Mouse (Mus musculus) heart, embryonic 13.5 days (tissue): ENCODE data around the gene March2. TPM values are rescaled to one million over a fixed set of nuclear protein-coding genes. Genes with fewer than 3 reads are reported as not detected.

ENCODE experiments used
- ATAC-seq: fragments of 200-750 bp; cut with Nextera tagmentation; 2 replicates; pipeline ENCODE4 v1.8.0; 2017; ENCODE audit warnings: moderate TSS enrichment; ENCODE audit not compliant: insufficient number of reproducible peaks, low FRiP score, low TSS enrichment; ENCODE audit errors: extremely low read depth
- H3K27ac ChIP-seq: fragments of 300-500 bp; sonication (generic); replicated peaks from 2 replicates; pipeline ENCODE4 v1.5.1; 2015; ENCODE audit warnings: moderate library complexity, mild to moderate bottlenecking, inconsistent platforms
- H3K27me3 ChIP-seq: fragments of 300-500 bp; sonication (generic); replicated peaks from 2 replicates; pipeline ENCODE4 v1.6.1; 2015; ENCODE audit warnings: mild to moderate bottlenecking, inconsistent platforms
- H3K36me3 ChIP-seq: fragments of 300-500 bp; sonication (generic); 2 replicates; pipeline ENCODE4 v1.6.1; 2015; ENCODE audit warnings: mild to moderate bottlenecking, inconsistent platforms
- H3K4me1 ChIP-seq: fragments of 300-500 bp; sonication (generic); 2 replicates; pipeline ENCODE4 v1.6.1; 2015; ENCODE audit warnings: inconsistent platforms
- H3K4me2 ChIP-seq: fragments of 300-500 bp; sonication (generic); 2 replicates; pipeline ENCODE4 v1.6.1; 2015; ENCODE audit warnings: inconsistent platforms, mild to moderate bottlenecking, moderate library complexity
- H3K4me3 ChIP-seq: fragments of 300-500 bp; sonication (generic); 2 replicates; pipeline ENCODE4 v1.5.1; 2015; ENCODE audit warnings: moderate library complexity, mild to moderate bottlenecking, inconsistent platforms
- H3K9ac ChIP-seq: fragments of 300-500 bp; sonication (generic); 2 replicates; pipeline ENCODE4 v1.6.1; 2015; ENCODE audit warnings: inconsistent platforms, mild to moderate bottlenecking, moderate library complexity
- H3K9me3 ChIP-seq: fragments of 300-500 bp; sonication (generic); 2 replicates; pipeline ENCODE4 v1.6.1; 2016; ENCODE audit warnings: inconsistent platforms
- WGBS: fragments of 180-500 bp; shearing (Covaris S2); methylation state at CpG from one replicate; pipeline ENCODE4 v1.1.7; 2015; ENCODE audit warnings: mixed read lengths; 5-methylcytosine and 5-hydroxymethylcytosine counted together
- polyA plus RNA-seq: library from polyadenylated mRNA; unstranded; fragments of >200 nt; fragmentation: Nextera tagmentation; extraction: Ambion mirVana; gene quantifications from 2 replicates; pipeline ENCODE4 v1.2.1, GENCODE M21; 2015

Gene March2
- polyA plus RNA-seq, 1 experiment from 2014 or later: 83.7 TPM

GRCm38 (mm10) chr17:33717246-33717645 is 1.2 kb downstream of the March2 start:
- Histone ChIP-seq H3K27ac (no peak overlapping the region), H3K9ac (peak overlapping the region; percentile 30; the same call in 1 of the 2 replicates)

GRCm38 (mm10) chr17:33714779-33715178 is 3.7 kb downstream of the March2 start:
- peak overlapping the region; percentile 69 for H3K4me2 ChIP-seq
- no peak overlapping the region for H3K9ac ChIP-seq
- 43% methylated on average over 1 of the region's 1 CpGs for WGBS
- H3K27me3 ChIP-seq: no peaks in the 10 kb centered on the region
- no peak for ATAC-seq
- H3K36me3 ChIP-seq: peaks cover 20% of the 10 kb centered on the region
- H3K9me3 ChIP-seq: peaks cover 9% of the 10 kb centered on the region; the same call in 1 of the 2 replicates
- H3K4me3 ChIP-seq: peak overlapping the region; percentile 1; the same call in 1 of the 2 replicates
- peaks cover 10% of the 10 kb centered on the region for H3K4me1 ChIP-seq
- no peak overlapping the region for H3K27ac ChIP-seq

More at GRCm38 (mm10) chr17:33717246-33717645, 1.2 kb downstream of the March2 start:
- peak overlapping the region; percentile 68 for H3K4me3 ChIP-seq
- peak overlapping the region; percentile 69 for H3K4me2 ChIP-seq
- WGBS: 100% methylated on average over 1 of the region's 1 CpGs
- H3K36me3 ChIP-seq: 0 out of 2 replicates have a peak, but pooled peaks cover 3% of the 10 kb centered on the region
- no peak for ATAC-seq
- peaks cover 10% of the 10 kb centered on the region for H3K4me1 ChIP-seq
- no peaks in the 10 kb centered on the region for H3K9me3 ChIP-seq
- H3K27me3 ChIP-seq: no peaks in the 10 kb centered on the region

GRCm38 (mm10) chr17:33713271-33713670 is 5.2 kb downstream of the March2 start:
- no peaks in the 10 kb centered on the region for H3K27me3 ChIP-seq
- H3K36me3 ChIP-seq: peaks cover 34% of the 10 kb centered on the region
- H3K27ac ChIP-seq: peak overlapping the region; percentile 31
- ATAC-seq: peak; percentile 51; the same call in 1 of the 2 replicates
- peak overlapping the region; percentile 20; the same call in 1 of the 2 replicates for H3K4me3 ChIP-seq
- peak overlapping the region; percentile 69 for H3K4me2 ChIP-seq
- H3K4me1 ChIP-seq: peaks cover 10% of the 10 kb centered on the region
- WGBS: 32% methylated on average over 5 of the region's 5 CpGs
- H3K9ac ChIP-seq: no peak overlapping the region
- H3K9me3 ChIP-seq: peaks cover 9% of the 10 kb centered on the region; the same call in 1 of the 2 replicates

- Histone ChIP-seq H3K9ac (no peak overlapping the region), H3K9me3 (peaks cover 9% of the 10 kb centered on the region; the same call in 1 of the 2 replicates), H3K27me3 (no peaks in the 10 kb centered on the region), H3K27ac (no peak overlapping the region), H3K4me1 (peaks cover 7% of the 10 kb centered on the region), H3K4me2 (peak overlapping the region; percentile 10; the same call in 1 of the 2 replicates), H3K4me3 (no peak overlapping the region), H3K36me3 (peaks cover 61% of the 10 kb centered on the region)
- WGBS: 79% methylated on average over 3 of the region's 3 CpGs
- ATAC-seq: no peak
Observed at GRCm38 (mm10) chr17:33709834-33710233, 8.6 kb downstream of the March2 start.

GRCm38 (mm10) chr17:33703091-33703490 is 15.4 kb downstream of the March2 start:
- ATAC-seq: no peak
- Histone ChIP-seq H3K36me3 (peaks cover 80% of the 10 kb centered on the region), H3K27ac (no peak overlapping the region), H3K9ac (no peak overlapping the region), H3K27me3 (no peaks in the 10 kb centered on the region), H3K4me1 (no peaks in the 10 kb centered on the region), H3K9me3 (no peaks in the 10 kb centered on the region), H3K4me2 (no peak overlapping the region), H3K4me3 (no peak overlapping the region)
- 84% methylated on average over 9 of the region's 9 CpGs for WGBS

GRCm38 (mm10) chr17:33702178-33702577 is 16.3 kb downstream of the March2 start:
- Histone ChIP-seq H3K9me3 (no peaks in the 10 kb centered on the region), H3K27me3 (no peaks in the 10 kb centered on the region), H3K4me2 (no peak overlapping the region), H3K9ac (no peak overlapping the region), H3K4me1 (no peaks in the 10 kb centered on the region), H3K27ac (no peak overlapping the region), H3K36me3 (peaks cover 82% of the 10 kb centered on the region), H3K4me3 (no peak overlapping the region)
- no peak for ATAC-seq
- 61% methylated on average over 1 of the region's 1 CpGs for WGBS

GRCm38 (mm10) chr17:33695471-33695870 is 23.0 kb downstream of the March2 start:
- Histone ChIP-seq H3K4me2 (no peak overlapping the region), H3K36me3 (peaks cover 76% of the 10 kb centered on the region), H3K27me3 (no peaks in the 10 kb centered on the region), H3K4me3 (no peak overlapping the region), H3K9me3 (no peaks in the 10 kb centered on the region), H3K27ac (no peak overlapping the region), H3K9ac (no peak overlapping the region), H3K4me1 (no peaks in the 10 kb centered on the region)
- 88% methylated on average over 1 of the region's 1 CpGs for WGBS
- ATAC-seq: no peak

GRCm38 (mm10) chr17:33686760-33687159 is 31.7 kb downstream of the March2 start, which contains the start of gene Hnrnpm:
TSS of gene Hnrnpm (minus strand) at chr17:33686860.
- Histone ChIP-seq H3K36me3 (peaks cover 14% of the 10 kb centered on the region), H3K4me3 (peak within 1 kb of the TSS; percentile 88), H3K9me3 (no peaks in the 10 kb centered on the region), H3K9ac (peak within 1 kb of the TSS; percentile 97), H3K27me3 (no peaks in the 10 kb centered on the region), H3K4me1 (peaks cover 31% of the 10 kb centered on the region), H3K4me2 (peak within 1 kb of the TSS; percentile 96), H3K27ac (peak within 1 kb of the TSS; percentile 33)
- ATAC-seq: no peak
- 80% methylated on average over 1 of the region's 1 CpGs for WGBS

GRCm38 (mm10) chr17:33685249-33685653 is 33.2 kb downstream of the March2 start:
- peak; percentile 99 for ATAC-seq
- H3K4me1 ChIP-seq: peaks cover 45% of the 10 kb centered on the region
- peak overlapping the region; percentile 96 for H3K27ac ChIP-seq
- peak overlapping the region; percentile 97 for H3K9ac ChIP-seq
- under 1% methylated on average over 42 of the region's 42 CpGs for WGBS
- no peaks in the 10 kb centered on the region for H3K9me3 ChIP-seq
- H3K36me3 ChIP-seq: peaks cover 6% of the 10 kb centered on the region; the same call in 1 of the 2 replicates
- peak overlapping the region; percentile 96 for H3K4me2 ChIP-seq
- peak overlapping the region; percentile 88 for H3K4me3 ChIP-seq
- H3K27me3 ChIP-seq: no peaks in the 10 kb centered on the region

GRCm38 (mm10) chr17:33684671-33685231 is 33.7 kb downstream of the March2 start:
- peak overlapping the region; percentile 88 for H3K4me3 ChIP-seq

GRCm38 (mm10) chr17:33681767-33682166 is 36.7 kb downstream of the March2 start:
- Histone ChIP-seq H3K27ac (no peak overlapping the region), H3K9me3 (no peaks in the 10 kb centered on the region), H3K36me3 (peaks cover 19% of the 10 kb centered on the region), H3K4me3 (peak overlapping the region; percentile 8; the same call in 1 of the 2 replicates), H3K4me1 (peaks cover 66% of the 10 kb centered on the region), H3K27me3 (no peaks in the 10 kb centered on the region), H3K9ac (no peak overlapping the region), H3K4me2 (peak overlapping the region; percentile 96)
- ATAC-seq: no peak

More at GRCm38 (mm10) chr17:33684671-33685231, 33.7 kb downstream of the March2 start:
- WGBS: under 1% methylated on average over 44 of the region's 44 CpGs
- peaks cover 49% of the 10 kb centered on the region for H3K4me1 ChIP-seq
- H3K9ac ChIP-seq: peak overlapping the region; percentile 97
- peak; percentile 79 for ATAC-seq
- H3K4me2 ChIP-seq: peak overlapping the region; percentile 96
- H3K9me3 ChIP-seq: no peaks in the 10 kb centered on the region
- H3K36me3 ChIP-seq: peaks cover 8% of the 10 kb centered on the region; the same call in 1 of the 2 replicates
- no peaks in the 10 kb centered on the region for H3K27me3 ChIP-seq
- H3K27ac ChIP-seq: peak overlapping the region; percentile 96

- H3K4me1 ChIP-seq: peaks cover 68% of the 10 kb centered on the region
- H3K4me2 ChIP-seq: no peak overlapping the region
- no peaks in the 10 kb centered on the region for H3K9me3 ChIP-seq
- no peaks in the 10 kb centered on the region for H3K27me3 ChIP-seq
- no peak for ATAC-seq
- H3K36me3 ChIP-seq: peaks cover 35% of the 10 kb centered on the region
- no peak overlapping the region for H3K4me3 ChIP-seq
- no peak overlapping the region for H3K9ac ChIP-seq
- no peak overlapping the region for H3K27ac ChIP-seq
Observed at GRCm38 (mm10) chr17:33678771-33679170, 39.7 kb downstream of the March2 start.
